Mouse (Mus musculus): ENCODE results near the gene Cdh1. TPM values are rescaled to one million over a fixed set of nuclear protein-coding genes. Genes with fewer than 3 reads are reported as not detected.

Cdh1 gene
- polyA plus RNA-seq, 1 experiment from 2014 or later = 8.2 TPM

DNA sequence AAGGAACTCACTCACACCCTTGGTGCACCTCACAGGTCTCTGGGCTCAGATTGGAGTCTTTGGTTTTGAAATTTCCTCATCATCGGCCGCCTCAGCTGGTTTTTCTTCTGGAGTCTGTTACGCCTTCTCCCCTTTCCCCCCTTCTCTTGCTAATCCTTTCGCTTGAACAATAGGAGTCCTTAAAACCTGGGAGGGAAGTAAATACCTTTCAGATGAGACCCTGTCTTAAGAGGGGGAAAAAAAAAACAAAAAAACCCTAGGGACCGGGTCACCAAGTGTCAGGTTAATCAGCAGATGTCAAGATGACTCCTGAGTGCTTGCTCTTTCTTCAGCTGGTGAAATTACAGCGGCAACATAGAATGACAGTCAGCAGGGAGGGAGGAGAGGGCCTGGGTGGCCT, 14.0 kb downstream of the Cdh1 start:
- Histone ChIP-seq H3K27me3 (ENCODE audit: low read depth, poor library complexity, severe bottlenecking) (peaks cover 11% of the 10 kb centered on the region; the same call in 1 of the 2 replicates), H3K27ac (replicated peaks) (peak overlapping the region; percentile 33; the same call in 1 of the 2 replicates), H3K4me1 (peaks cover 40% of the 10 kb centered on the region), H3K4me3 (no peak overlapping the region), H3K36me3 (no peaks in the 10 kb centered on the region), H3K9me3 (replicated peaks) (no peaks in the 10 kb centered on the region)
- WGBS = 7% methylated on average over 6 of the region's 6 CpGs
- no peak for DNase-seq (ENCODE audit: low spot score)

GRCm38 (mm10) chr8:106617865-106618264, 14.7 kb downstream of the Cdh1 start:
- 80% methylated on average over 6 of the region's 6 CpGs for WGBS
- H3K27me3 ChIP-seq (ENCODE audit: low read depth, poor library complexity, severe bottlenecking) = peaks cover 11% of the 10 kb centered on the region; the same call in 1 of the 2 replicates
- peaks cover 35% of the 10 kb centered on the region for H3K4me1 ChIP-seq
- H3K4me3 ChIP-seq = no peak overlapping the region
- H3K36me3 ChIP-seq = no peaks in the 10 kb centered on the region
- H3K27ac ChIP-seq (replicated peaks) = no peak overlapping the region; the same call in 1 of the 2 replicates
- no peaks in the 10 kb centered on the region for H3K9me3 ChIP-seq (replicated peaks)
- no peak for DNase-seq (ENCODE audit: low spot score)

GRCm38 (mm10) chr8:106618324-106618723, 15.2 kb downstream of the Cdh1 start:
- Histone ChIP-seq H3K27me3 (ENCODE audit: low read depth, poor library complexity, severe bottlenecking) (peaks cover 11% of the 10 kb centered on the region; the same call in 1 of the 2 replicates), H3K9me3 (replicated peaks) (no peaks in the 10 kb centered on the region), H3K36me3 (no peaks in the 10 kb centered on the region), H3K27ac (replicated peaks) (no peak overlapping the region), H3K4me3 (no peak overlapping the region), H3K4me1 (peaks cover 35% of the 10 kb centered on the region)
- WGBS = 63% methylated on average over 6 of the region's 6 CpGs
- DNase-seq (ENCODE audit: low spot score) = no peak

DNA sequence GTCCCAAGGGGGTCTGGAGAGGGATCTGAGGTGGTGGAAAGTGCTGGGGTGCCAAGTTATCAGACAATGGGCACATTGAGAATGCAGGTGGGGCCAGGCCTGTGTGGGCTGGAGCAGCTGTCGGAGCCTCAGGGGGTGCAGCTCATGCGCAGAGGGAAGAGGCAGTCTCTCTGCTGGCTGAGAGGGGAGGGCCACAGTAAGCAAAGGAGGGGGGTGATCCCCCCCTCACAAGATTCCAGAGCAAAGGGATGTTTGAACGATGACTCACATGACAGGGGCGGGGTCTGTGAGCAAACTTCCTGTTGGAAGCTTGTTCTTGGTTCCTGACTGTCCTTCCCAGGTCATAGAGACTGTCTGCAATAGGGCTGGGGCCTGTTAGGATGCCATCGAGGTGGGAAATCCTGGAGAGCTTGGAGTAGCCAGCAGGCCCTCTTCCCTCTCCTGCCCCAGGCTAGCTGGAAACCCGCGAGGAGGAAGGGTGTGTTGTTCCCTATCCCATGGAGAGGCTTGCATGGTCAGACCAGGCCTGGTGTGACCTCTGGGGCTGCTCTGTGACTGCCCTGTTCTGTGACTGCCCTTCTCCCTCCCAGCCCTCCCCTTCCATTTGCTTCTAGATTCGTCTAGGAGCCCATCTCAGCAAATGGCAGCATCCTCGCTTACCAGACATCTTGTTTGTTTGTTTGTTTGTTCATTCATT, 16.5 kb downstream of the Cdh1 start:
- WGBS = 62% methylated on average over 9 of the region's 9 CpGs
- Histone ChIP-seq H3K36me3 (no peaks in the 10 kb centered on the region), H3K27ac (replicated peaks) (peak overlapping the region; percentile 76), H3K4me1 (peaks cover 34% of the 10 kb centered on the region), H3K27me3 (ENCODE audit: low read depth, poor library complexity, severe bottlenecking) (peaks cover 11% of the 10 kb centered on the region; the same call in 1 of the 2 replicates), H3K4me3 (no peak overlapping the region), H3K9me3 (replicated peaks) (no peaks in the 10 kb centered on the region; the same call in 1 of the 2 replicates)
- peak; percentile 43 for DNase-seq (ENCODE audit: low spot score)

DNA sequence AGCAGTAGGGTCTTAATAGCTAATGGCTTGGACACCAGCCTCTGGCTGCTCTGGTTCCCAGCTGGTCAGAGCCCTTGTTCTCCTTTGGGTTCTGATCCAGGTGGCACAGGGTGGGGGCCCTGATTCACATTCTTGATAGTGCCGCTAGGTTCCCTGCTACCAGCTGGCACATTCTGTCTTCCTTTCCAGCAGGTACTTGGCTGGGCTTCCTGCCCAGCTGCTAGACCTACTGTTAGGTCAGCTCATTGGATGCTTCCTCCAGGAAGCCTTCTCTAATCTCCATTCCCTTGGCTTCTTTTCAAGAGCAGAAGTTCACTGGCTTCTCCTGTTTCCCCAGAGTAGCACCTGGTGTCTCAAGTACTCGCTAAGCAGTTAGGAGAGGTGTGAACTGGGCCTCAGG, 17.3 kb downstream of the Cdh1 start:
- WGBS = 96% methylated on average over 2 of the region's 2 CpGs
- Histone ChIP-seq H3K27me3 (ENCODE audit: low read depth, poor library complexity, severe bottlenecking) (peaks cover 11% of the 10 kb centered on the region; the same call in 1 of the 2 replicates), H3K4me3 (no peak overlapping the region), H3K27ac (replicated peaks) (peak overlapping the region; percentile 76; the same call in 1 of the 2 replicates), H3K4me1 (peaks cover 32% of the 10 kb centered on the region), H3K9me3 (replicated peaks) (no peaks in the 10 kb centered on the region; the same call in 1 of the 2 replicates), H3K36me3 (no peaks in the 10 kb centered on the region)
- DNase-seq (ENCODE audit: low spot score) = no peak

DNA sequence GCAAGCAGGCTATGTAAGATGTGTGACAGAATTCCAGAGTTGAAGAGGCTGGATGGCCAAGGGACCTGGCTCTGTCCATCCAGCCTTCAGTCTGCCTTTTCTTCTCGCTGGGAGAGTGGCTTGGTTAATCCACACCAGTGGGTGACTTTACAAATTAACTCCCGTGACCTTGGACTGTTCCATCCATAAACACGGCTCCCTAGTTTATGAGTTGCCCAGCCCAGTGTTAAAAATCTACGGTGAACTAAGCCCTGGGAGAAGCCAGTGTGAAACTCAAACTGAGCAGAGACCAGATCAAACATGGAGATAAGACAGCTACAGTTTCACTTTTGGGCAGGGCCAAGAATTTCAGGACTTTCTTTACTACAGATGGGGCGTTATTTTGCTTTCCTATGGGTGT, 19.9 kb downstream of the Cdh1 start:
- WGBS = 80% methylated on average over 5 of the region's 5 CpGs
- no peak for DNase-seq (ENCODE audit: low spot score)
- Histone ChIP-seq H3K9me3 (replicated peaks) (no peaks in the 10 kb centered on the region; the same call in 1 of the 2 replicates), H3K4me3 (no peak overlapping the region), H3K27ac (replicated peaks) (no peak overlapping the region), H3K27me3 (ENCODE audit: low read depth, poor library complexity, severe bottlenecking) (0 out of 2 replicates have a peak, but pooled peaks cover 5% of the 10 kb centered on the region), H3K4me1 (peaks cover 25% of the 10 kb centered on the region), H3K36me3 (no peaks in the 10 kb centered on the region)

- no peak overlapping the region for H3K4me3 ChIP-seq
- no peaks in the 10 kb centered on the region for H3K36me3 ChIP-seq
- peaks cover 23% of the 10 kb centered on the region for H3K4me1 ChIP-seq
- H3K27me3 ChIP-seq (ENCODE audit: low read depth, poor library complexity, severe bottlenecking) = 0 out of 2 replicates have a peak, but pooled peaks cover 2% of the 10 kb centered on the region
- no peaks in the 10 kb centered on the region; the same call in 1 of the 2 replicates for H3K9me3 ChIP-seq (replicated peaks)
- no peak overlapping the region for H3K27ac ChIP-seq (replicated peaks)
- WGBS = 94% methylated on average over 3 of the region's 3 CpGs
- no peak for DNase-seq (ENCODE audit: low spot score)
Observed at GRCm38 (mm10) chr8:106623451-106623850, 20.3 kb downstream of the Cdh1 start.

DNA sequence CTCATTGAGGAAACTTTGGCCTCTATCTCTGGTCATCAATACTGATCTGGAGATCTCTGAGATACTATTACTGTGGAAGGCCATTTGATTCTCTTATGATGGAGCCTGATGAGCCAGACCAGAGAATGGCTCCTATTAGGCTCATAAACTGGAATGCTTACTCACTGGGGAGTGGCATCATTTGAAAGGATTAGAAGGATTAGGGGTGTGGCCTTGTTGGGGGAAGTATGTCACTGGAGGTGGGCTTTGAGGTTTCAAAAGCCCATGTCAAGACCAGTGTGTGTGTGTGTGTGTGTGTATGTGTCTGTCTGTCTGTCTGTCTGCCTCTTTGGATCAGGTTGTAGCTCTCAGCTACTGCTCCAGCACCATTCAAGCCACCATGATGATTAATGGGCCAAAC, 20.8 kb downstream of the Cdh1 start:
- Histone ChIP-seq H3K9me3 (replicated peaks) (no peaks in the 10 kb centered on the region; the same call in 1 of the 2 replicates), H3K36me3 (no peaks in the 10 kb centered on the region), H3K4me1 (peaks cover 21% of the 10 kb centered on the region), H3K27ac (replicated peaks) (no peak overlapping the region), H3K27me3 (ENCODE audit: low read depth, poor library complexity, severe bottlenecking) (no peaks in the 10 kb centered on the region), H3K4me3 (no peak overlapping the region)
- no peak for DNase-seq (ENCODE audit: low spot score)

DNA sequence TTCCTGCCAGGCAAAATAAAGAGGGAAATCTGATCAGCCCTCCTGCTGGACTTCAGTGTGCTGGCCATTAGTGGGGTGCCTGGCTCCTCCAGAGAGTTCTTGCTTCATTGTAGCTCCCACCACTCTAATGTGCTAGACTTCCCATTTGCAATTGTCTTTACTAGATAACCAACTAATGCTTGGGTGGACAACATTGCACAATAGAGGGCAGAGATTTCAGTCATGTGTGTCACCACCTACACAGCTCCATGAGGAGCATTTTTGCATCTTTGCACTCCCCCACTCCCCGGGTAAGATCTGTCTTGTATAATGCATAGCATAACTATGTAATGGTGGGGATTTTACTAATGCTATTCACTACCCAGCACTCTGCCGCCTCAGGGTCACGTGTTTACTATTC, 21.6 kb downstream of the Cdh1 start:
- 89% methylated on average over 3 of the region's 3 CpGs for WGBS
- H3K4me3 ChIP-seq = no peak overlapping the region
- H3K36me3 ChIP-seq = no peaks in the 10 kb centered on the region
- H3K27ac ChIP-seq (replicated peaks) = no peak overlapping the region
- H3K27me3 ChIP-seq (ENCODE audit: low read depth, poor library complexity, severe bottlenecking) = no peaks in the 10 kb centered on the region
- peaks cover 20% of the 10 kb centered on the region for H3K4me1 ChIP-seq
- no peaks in the 10 kb centered on the region; the same call in 1 of the 2 replicates for H3K9me3 ChIP-seq (replicated peaks)
- DNase-seq (ENCODE audit: low spot score) = no peak

DNA sequence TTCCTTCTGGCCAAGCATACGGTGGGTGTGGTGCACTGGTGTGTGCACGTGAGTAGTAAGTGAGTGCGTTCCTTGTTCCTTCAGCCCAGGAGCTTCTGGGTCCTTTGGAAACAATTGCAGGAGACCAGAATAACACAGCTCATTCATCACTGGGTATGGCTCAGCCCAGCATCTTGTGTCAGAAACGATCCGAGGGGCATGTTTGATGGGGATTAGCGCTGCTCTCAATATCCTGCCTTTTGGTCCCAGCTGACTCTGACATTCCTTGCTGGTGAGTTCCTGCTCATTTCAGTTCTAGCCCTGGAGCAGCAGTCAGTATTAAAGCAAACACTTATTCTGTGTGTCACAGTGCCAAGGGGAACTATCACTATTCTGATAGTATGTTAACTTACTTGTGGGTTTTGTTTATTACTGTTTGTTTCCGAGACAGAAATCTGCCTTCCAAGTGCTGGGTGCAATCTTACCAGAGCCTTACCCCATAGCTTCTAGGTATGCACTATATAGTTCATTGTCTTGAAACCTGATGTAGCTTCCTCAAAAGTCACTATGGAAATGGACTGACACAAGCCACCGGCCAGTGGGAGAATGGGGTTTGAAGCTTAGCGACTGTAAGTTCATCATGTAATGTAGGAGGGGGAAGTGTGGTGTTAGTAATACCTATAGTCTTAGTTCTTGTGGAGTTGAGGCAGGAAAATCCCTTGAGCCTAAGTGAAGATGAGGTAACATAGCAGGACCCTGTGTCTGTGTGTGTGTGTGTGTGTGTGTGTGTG, 23.1 kb downstream of the Cdh1 start:
- Histone ChIP-seq H3K27ac (replicated peaks) (no peak overlapping the region), H3K4me1 (peaks cover 15% of the 10 kb centered on the region), H3K4me3 (no peak overlapping the region), H3K9me3 (replicated peaks) (no peaks in the 10 kb centered on the region; the same call in 1 of the 2 replicates), H3K27me3 (ENCODE audit: low read depth, poor library complexity, severe bottlenecking) (no peaks in the 10 kb centered on the region), H3K36me3 (no peaks in the 10 kb centered on the region)
- no peak for DNase-seq (ENCODE audit: low spot score)
- WGBS = 80% methylated on average over 9 of the region's 9 CpGs

- DNase-seq (ENCODE audit: low spot score) = no peak
- WGBS = 81% methylated on average over 11 of the region's 11 CpGs
- Histone ChIP-seq H3K27me3 (ENCODE audit: low read depth, poor library complexity, severe bottlenecking) (no peaks in the 10 kb centered on the region), H3K9me3 (replicated peaks) (no peaks in the 10 kb centered on the region; the same call in 1 of the 2 replicates), H3K4me3 (no peak overlapping the region), H3K27ac (replicated peaks) (no peak overlapping the region), H3K36me3 (no peaks in the 10 kb centered on the region), H3K4me1 (peaks cover 34% of the 10 kb centered on the region)
Observed at GRCm38 (mm10) chr8:106628291-106628964, 25.3 kb downstream of the Cdh1 start.

- Histone ChIP-seq H3K27ac (replicated peaks) (no peak overlapping the region), H3K9me3 (replicated peaks) (no peaks in the 10 kb centered on the region), H3K36me3 (no peaks in the 10 kb centered on the region), H3K4me3 (no peak overlapping the region), H3K27me3 (ENCODE audit: low read depth, poor library complexity, severe bottlenecking) (no peaks in the 10 kb centered on the region), H3K4me1 (peaks cover 38% of the 10 kb centered on the region)
- WGBS = 79% methylated on average over 5 of the region's 5 CpGs
- no peak for DNase-seq (ENCODE audit: low spot score)
Observed at GRCm38 (mm10) chr8:106629456-106629855, 26.3 kb downstream of the Cdh1 start.
